Mouse (Mus musculus): ENCODE measurements around the gene Prl5a1. TPM values are rescaled to one million over a fixed set of nuclear protein-coding genes. Genes with fewer than 3 reads are reported as not detected.

Gene Prl5a1
- polyA plus RNA-seq (2012; rRNA removed): not detected in 2 replicates

DNA sequence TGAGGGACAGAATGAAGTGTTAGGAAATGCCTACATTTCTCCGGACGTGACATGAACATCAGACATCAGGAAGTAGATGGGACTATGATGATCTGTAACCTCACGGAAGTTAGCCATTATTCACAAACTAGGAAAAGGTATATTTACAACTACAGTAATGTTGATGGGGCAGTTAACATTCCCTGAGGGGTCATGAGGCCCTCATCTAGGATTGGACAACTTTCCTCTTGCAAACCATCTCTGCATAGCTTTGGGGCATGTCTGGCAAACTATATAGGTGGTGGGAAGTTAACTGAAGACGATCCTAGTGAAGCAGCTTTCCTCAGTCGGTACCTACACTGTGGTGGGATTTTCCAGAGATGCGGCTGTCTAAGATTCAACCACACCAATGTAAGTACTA, at the start of gene Prl5a1:
Gene Prl5a1 (plus strand): TSS at position 301 of the 400 bp plus-strand sequence.

Other genes starting within 250 kb of the Prl5a1 start
- not detected in 2 replicates for gene Prl4a1, start 126.3 kb upstream of the Prl5a1 start, polyA plus RNA-seq (2012; rRNA removed)
- gene Gm11361, start 115.0 kb downstream of the Prl5a1 start, polyA plus RNA-seq (2012; rRNA removed): 0.80 and 0.96 TPM in 2 replicates

Measured in central nervous system, embryonic 14 days (tissue).